Mouse (Mus musculus) forebrain, embryonic 13.5 days (tissue): ENCODE measurements around the gene H2-M1. TPM values are rescaled to one million over a fixed set of nuclear protein-coding genes. Genes with fewer than 3 reads are reported as not detected.

ENCODE experiments used
- ATAC-seq: fragments of 200-750 bp; cut with Nextera tagmentation; 2 replicates; pipeline ENCODE4 v1.8.0; 2017
- H3K27ac ChIP-seq: fragments of 300-500 bp; sonication (generic); 2 replicates; pipeline ENCODE4 v1.5.1; 2015; ENCODE audit warnings: inconsistent platforms, mild to moderate bottlenecking, moderate library complexity
- H3K27me3 ChIP-seq: fragments of 300-500 bp; sonication (generic); 2 replicates; pipeline ENCODE4 v1.6.1; 2015; ENCODE audit warnings: mild to moderate bottlenecking, inconsistent platforms
- H3K36me3 ChIP-seq: fragments of 300-500 bp; sonication (generic); 2 replicates; pipeline ENCODE4 v1.6.1; 2015; ENCODE audit warnings: mild to moderate bottlenecking, inconsistent platforms; ENCODE audit not compliant: poor library complexity, severe bottlenecking
- H3K4me1 ChIP-seq: fragments of 300-500 bp; sonication (generic); 2 replicates; pipeline ENCODE4 v1.6.1; 2015; ENCODE audit warnings: inconsistent platforms
- H3K4me2 ChIP-seq: fragments of 300-500 bp; sonication (generic); 2 replicates; pipeline ENCODE4 v1.6.1; 2015; ENCODE audit warnings: inconsistent platforms, mild to moderate bottlenecking, moderate library complexity
- H3K4me3 ChIP-seq: fragments of 300-500 bp; sonication (generic); 2 replicates; pipeline ENCODE4 v1.5.1; 2015; ENCODE audit warnings: mild to moderate bottlenecking, inconsistent platforms
- H3K9ac ChIP-seq: fragments of 300-500 bp; sonication (generic); 2 replicates; pipeline ENCODE4 v1.6.1; 2015; ENCODE audit warnings: mild to moderate bottlenecking, inconsistent platforms
- H3K9me3 ChIP-seq: fragments of 300-500 bp; sonication (generic); replicated peaks from 2 replicates; pipeline ENCODE4 v1.6.1; 2016; ENCODE audit warnings: inconsistent platforms
- WGBS: fragments of 180-500 bp; shearing (Covaris S2); methylation state at CpG from one replicate; pipeline ENCODE4 v1.1.7; 2015; 5-methylcytosine and 5-hydroxymethylcytosine counted together
- polyA plus RNA-seq: library from polyadenylated mRNA; unstranded; fragments of >200 nt; fragmentation: Nextera tagmentation; extraction: Ambion mirVana; gene quantifications from 2 replicates; pipeline ENCODE4 v1.2.1, GENCODE M21; 2015

Gene H2-M1
- polyA plus RNA-seq = not detected in 2 replicates

DNA sequence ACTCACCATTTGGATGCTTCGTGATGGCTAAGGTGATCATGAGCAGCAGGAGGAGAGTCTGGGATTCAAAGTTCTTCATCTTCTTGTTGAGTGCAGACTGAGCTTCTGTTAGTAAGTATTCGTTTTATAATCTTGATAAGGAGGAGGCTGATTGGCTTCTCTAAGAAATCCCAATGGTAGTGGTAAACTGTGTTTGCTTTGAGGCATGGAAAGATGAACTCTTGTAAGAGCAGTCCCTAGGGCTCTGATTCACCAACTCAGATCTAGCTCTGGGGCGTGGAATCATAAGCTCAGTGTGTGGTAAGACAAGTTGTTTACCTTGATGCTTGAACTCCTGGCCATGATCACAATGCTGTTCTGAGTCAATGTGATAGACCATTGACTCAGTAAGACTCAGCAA lies at the start of gene H2-M1:
TSS of gene H2-M1 (minus strand) at position 101 of the 400 bp plus-strand sequence.
- Histone ChIP-seq H3K4me2 (no peak within 1 kb of the TSS), H3K9me3 (no peaks in the 10 kb centered on the region; the same call in none of the 2 replicates), H3K27me3 (no peaks in the 10 kb centered on the region), H3K9ac (no peak within 1 kb of the TSS), H3K36me3 (no peaks in the 10 kb centered on the region), H3K27ac (no peak within 1 kb of the TSS), H3K4me3 (no peak within 1 kb of the TSS), H3K4me1 (no peaks in the 10 kb centered on the region)
- no peak for ATAC-seq
- 74% methylated on average over 3 of the region's 3 CpGs for WGBS

DNA sequence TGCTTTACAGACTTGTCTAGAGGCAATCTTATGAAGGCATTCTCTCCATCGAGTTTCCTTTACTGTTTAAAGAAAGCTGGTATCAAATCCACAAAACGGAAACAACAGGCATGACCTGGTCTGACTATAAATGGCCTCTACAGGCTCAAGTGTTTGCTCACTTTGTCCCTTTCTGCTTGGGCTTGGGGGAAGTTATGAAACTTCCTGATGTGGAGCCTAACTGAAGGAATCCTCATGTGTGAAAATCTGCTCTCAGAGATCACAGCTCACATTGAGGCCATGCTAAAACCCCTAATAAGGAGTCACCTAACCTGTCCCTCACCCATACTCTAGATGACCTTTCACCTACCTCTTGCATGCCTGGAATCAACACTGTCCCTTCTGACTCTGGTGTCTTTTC lies 25.7 kb upstream of the H2-M1 start:
- 82% methylated on average over 2 of the region's 2 CpGs for WGBS
- Histone ChIP-seq H3K9ac (no peak overlapping the region), H3K4me1 (no peaks in the 10 kb centered on the region), H3K4me3 (no peak overlapping the region), H3K27me3 (no peaks in the 10 kb centered on the region), H3K9me3 (no peaks in the 10 kb centered on the region), H3K4me2 (no peak overlapping the region), H3K36me3 (no peaks in the 10 kb centered on the region), H3K27ac (no peak overlapping the region)
- ATAC-seq = no peak

DNA sequence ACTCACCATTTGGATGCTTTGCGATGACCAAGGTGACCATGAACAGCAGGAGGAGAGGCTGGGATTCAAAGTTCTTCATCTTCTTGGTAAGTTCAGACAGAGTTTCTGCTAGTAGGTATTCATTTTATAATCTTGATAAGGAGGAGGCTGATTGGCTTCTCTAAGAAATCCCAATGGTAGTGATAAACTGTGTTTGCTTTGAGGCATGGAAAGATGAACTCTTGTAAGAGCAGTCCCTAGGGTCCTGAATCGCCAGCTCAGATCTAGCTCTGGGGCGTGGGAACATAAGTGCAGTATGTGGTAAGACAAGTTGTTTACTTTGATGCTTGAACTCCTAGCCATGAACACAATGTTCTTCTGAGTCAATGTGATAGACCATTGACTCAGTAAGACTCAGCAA lies 29.5 kb downstream of the H2-M1 start, which contains the start of gene H2-M9:
TSS of gene H2-M9 (minus strand) at position 101 of the 400 bp plus-strand sequence.
- Histone ChIP-seq H3K4me1 (no peaks in the 10 kb centered on the region), H3K4me2 (no peak within 1 kb of the TSS), H3K4me3 (no peak within 1 kb of the TSS), H3K9me3 (no peaks in the 10 kb centered on the region), H3K27ac (no peak within 1 kb of the TSS), H3K27me3 (no peaks in the 10 kb centered on the region), H3K36me3 (no peaks in the 10 kb centered on the region), H3K9ac (no peak within 1 kb of the TSS)
- no peak for ATAC-seq
- WGBS = 97% methylated on average over 3 of the region's 3 CpGs

Other genes with a start within 250 kb of the H2-M1 start
- gene H2-M10.4, start 209.9 kb downstream of the H2-M1 start, polyA plus RNA-seq = not detected in 2 replicates
- gene H2-M11, start 125.1 kb downstream of the H2-M1 start, polyA plus RNA-seq = not detected in 2 replicates
- not detected in 2 replicates for gene H2-M9, start 29.6 kb downstream of the H2-M1 start, polyA plus RNA-seq
- not detected in 2 replicates for gene H2-M10.5, start 100.7 kb upstream of the H2-M1 start, polyA plus RNA-seq
- not detected in 2 replicates for gene H2-M10.6, start 140.0 kb upstream of the H2-M1 start, polyA plus RNA-seq
- gene Trim26, start 164.9 kb upstream of the H2-M1 start, polyA plus RNA-seq = 34.4 and 39.2 TPM in 2 replicates
- gene Trim15, start 195.0 kb upstream of the H2-M1 start, polyA plus RNA-seq = 0.30 and 0.41 TPM in 2 replicates
- gene Trim10, start 197.4 kb upstream of the H2-M1 start, polyA plus RNA-seq = 1.2 and 2.1 TPM in 2 replicates
- gene Trim40, start 217.9 kb upstream of the H2-M1 start, polyA plus RNA-seq = not detected in 2 replicates
- not detected in 2 replicates for gene Trim31, start 225.9 kb upstream of the H2-M1 start, polyA plus RNA-seq